Mouse (Mus musculus) kidney, embryonic 15.5 days (tissue): Measurements from ENCODE around the gene Elobl. TPM values are rescaled to one million over a fixed set of nuclear protein-coding genes. Genes with fewer than 3 reads are reported as not detected.

Experiments used
- ATAC-seq: fragments of 200-750 bp; cut with Nextera tagmentation; replicated peaks from 2 replicates; pipeline ENCODE4 v1.8.0; 2017; ENCODE audit warnings: moderate TSS enrichment; ENCODE audit not compliant: low FRiP score
- H3K27ac ChIP-seq: fragments of 300-500 bp; sonication (generic); 2 replicates; pipeline ENCODE4 v1.5.1; 2015; ENCODE audit warnings: mild to moderate bottlenecking, inconsistent platforms
- H3K27me3 ChIP-seq: fragments of 300-500 bp; sonication (generic); 2 replicates; pipeline ENCODE4 v1.6.1; 2015; ENCODE audit warnings: inconsistent platforms
- H3K36me3 ChIP-seq: fragments of 300-500 bp; sonication (generic); 2 replicates; pipeline ENCODE4 v1.6.1; 2015; ENCODE audit warnings: inconsistent platforms
- H3K4me1 ChIP-seq: fragments of 300-500 bp; sonication (generic); 2 replicates; pipeline ENCODE4 v1.6.1; 2015; ENCODE audit warnings: inconsistent platforms
- H3K4me2 ChIP-seq: fragments of 300-500 bp; sonication (generic); 2 replicates; pipeline ENCODE4 v1.6.1; 2015; ENCODE audit warnings: moderate library complexity, mild to moderate bottlenecking, inconsistent platforms
- H3K4me3 ChIP-seq: fragments of 300-500 bp; sonication (generic); replicated peaks from 2 replicates; pipeline ENCODE4 v1.5.1; 2015; ENCODE audit warnings: mild to moderate bottlenecking, inconsistent platforms
- H3K9ac ChIP-seq: fragments of 300-500 bp; sonication (generic); 2 replicates; pipeline ENCODE4 v1.6.1; 2015; ENCODE audit warnings: mild to moderate bottlenecking, inconsistent platforms
- H3K9me3 ChIP-seq: fragments of 300-500 bp; sonication (generic); replicated peaks from 2 replicates; pipeline ENCODE4 v1.6.1; 2016; ENCODE audit warnings: inconsistent platforms
- WGBS: fragments of 180-500 bp; shearing (Covaris S2); methylation state at CpG from one replicate; pipeline ENCODE4 v1.1.7; 2015; ENCODE audit warnings: mixed read lengths; 5-methylcytosine and 5-hydroxymethylcytosine counted together
- polyA plus RNA-seq: library from polyadenylated mRNA; unstranded; fragments of >200 nt; fragmentation: Nextera tagmentation; extraction: Ambion mirVana; gene quantifications from 2 replicates; pipeline ENCODE4 v1.2.1, GENCODE M21; 2015

The Elobl gene
- polyA plus RNA-seq, 1 experiment from 2014 or later = not detected

DNA sequence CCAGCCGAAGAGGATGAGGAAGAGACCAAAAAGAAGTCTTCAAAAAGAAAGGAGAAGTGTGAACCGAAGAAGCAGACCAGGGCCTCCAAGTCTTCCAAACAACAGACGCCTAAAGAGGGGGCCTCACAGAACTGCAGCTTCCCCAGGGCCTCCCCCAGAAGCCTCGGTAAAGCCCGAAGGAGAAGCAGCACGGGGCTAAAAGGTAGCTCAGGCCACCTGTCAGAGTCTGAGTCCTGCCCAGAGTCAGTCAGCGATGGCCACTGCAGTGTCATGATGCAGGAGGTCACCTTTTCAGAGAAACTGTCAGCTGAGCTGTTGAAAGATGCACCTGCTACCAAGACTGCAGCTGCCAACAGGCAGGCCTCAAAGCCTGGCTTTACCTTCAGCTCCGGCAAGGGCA is 14.6 kb upstream of the Elobl start:
- no peak overlapping the region for H3K9ac ChIP-seq
- H3K27ac ChIP-seq = no peak overlapping the region
- H3K27me3 ChIP-seq = no peaks in the 10 kb centered on the region
- H3K4me3 ChIP-seq = no peak overlapping the region
- H3K4me2 ChIP-seq = no peak overlapping the region
- peaks cover 51% of the 10 kb centered on the region for H3K36me3 ChIP-seq
- H3K9me3 ChIP-seq = no peaks in the 10 kb centered on the region
- WGBS = 92% methylated on average over 8 of the region's 8 CpGs
- ATAC-seq = no peak
- H3K4me1 ChIP-seq = no peaks in the 10 kb centered on the region

GRCm38 (mm10) chr11:88977188-88977587 is 10.5 kb upstream of the Elobl start:
- Histone ChIP-seq H3K9me3 (no peaks in the 10 kb centered on the region), H3K4me1 (peaks cover 14% of the 10 kb centered on the region), H3K27me3 (no peaks in the 10 kb centered on the region), H3K4me2 (no peak overlapping the region), H3K27ac (no peak overlapping the region), H3K36me3 (peaks cover 13% of the 10 kb centered on the region), H3K9ac (no peak overlapping the region), H3K4me3 (no peak overlapping the region)
- 87% methylated on average over 5 of the region's 5 CpGs for WGBS
- ATAC-seq = no peak

DNA sequence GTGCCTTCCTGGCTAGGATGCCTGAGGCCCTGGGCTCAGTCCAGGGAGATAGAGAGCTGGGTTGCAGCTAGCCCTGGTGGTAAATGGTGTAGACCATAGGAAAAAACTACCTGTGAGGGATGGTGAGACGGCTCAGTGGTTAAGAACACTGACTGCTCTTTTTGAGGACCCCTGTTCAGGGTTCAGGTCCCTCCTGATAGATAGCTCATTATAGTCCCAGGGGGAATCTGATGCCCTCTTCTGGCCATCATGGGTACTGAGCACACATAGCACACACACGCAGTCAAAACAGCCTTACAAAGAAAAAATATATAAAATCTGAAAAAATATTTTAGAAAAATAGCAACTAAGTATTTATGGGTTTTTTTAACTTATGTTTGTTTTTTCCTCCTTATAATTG is 9.6 kb upstream of the Elobl start:
- 93% methylated on average over 2 of the region's 2 CpGs for WGBS
- Histone ChIP-seq H3K27me3 (no peaks in the 10 kb centered on the region), H3K4me3 (no peak overlapping the region)

DNA sequence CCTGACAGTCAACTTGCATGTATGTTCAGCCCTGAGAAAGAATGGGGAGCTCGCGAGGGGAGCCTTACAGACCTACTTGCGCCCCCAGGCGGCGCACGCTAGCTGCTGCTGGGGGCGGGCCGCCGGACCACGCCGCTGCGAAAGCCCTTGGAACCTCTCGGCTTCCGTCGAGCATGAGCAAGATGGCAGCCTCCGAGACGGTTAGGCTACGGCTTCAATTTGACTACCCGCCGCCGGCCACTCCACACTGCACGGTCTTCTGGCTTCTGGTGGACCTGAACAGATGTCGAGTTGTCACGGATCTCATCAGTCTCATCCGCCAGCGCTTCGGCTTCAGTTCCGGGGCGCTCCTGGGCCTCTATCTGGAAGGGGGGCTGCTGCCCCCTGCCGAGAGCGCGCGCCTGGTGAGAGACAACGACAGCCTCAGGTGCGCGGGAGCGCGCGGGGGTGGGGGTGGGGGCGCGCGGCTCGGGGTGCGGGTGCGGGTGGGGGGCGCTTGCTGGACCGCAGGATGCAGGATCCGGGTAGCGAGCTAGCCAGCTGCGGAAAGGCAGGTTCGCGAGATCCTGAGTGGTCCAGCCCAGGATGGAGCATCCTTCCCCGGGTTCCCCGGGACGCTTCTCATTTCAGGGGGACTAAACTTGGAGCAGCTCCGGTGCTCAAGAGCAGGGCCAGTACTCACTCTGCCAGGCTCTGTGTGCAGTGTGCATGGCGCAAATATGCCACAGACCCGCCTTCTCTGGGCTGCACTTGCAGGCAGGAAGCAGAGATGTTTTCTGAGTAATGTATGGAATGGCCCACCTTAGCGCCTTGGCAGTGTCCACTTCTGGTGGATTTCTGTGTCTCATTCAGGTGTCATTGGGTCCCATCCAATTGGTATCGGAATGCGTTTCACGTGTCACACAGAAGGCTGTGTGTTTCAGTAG is 7.3 kb upstream of the Elobl start:
- Histone ChIP-seq H3K36me3 (no peaks in the 10 kb centered on the region), H3K9ac (peak overlapping the region; percentile 70), H3K9me3 (no peaks in the 10 kb centered on the region), H3K4me3 (peak overlapping the region; percentile 68), H3K4me1 (peaks cover 14% of the 10 kb centered on the region), H3K27ac (peak overlapping the region; percentile 84), H3K4me2 (peak overlapping the region; percentile 75), H3K27me3 (no peaks in the 10 kb centered on the region)
- peak; percentile 89 for ATAC-seq
- 1% methylated on average over 61 of the region's 62 CpGs for WGBS

More for the DNA sequence above, 9.6 kb upstream of the Elobl start:
- Histone ChIP-seq H3K4me1 (peaks cover 14% of the 10 kb centered on the region), H3K9ac (no peak overlapping the region), H3K27ac (no peak overlapping the region), H3K36me3 (0 out of 2 replicates have a peak, but pooled peaks cover 5% of the 10 kb centered on the region), H3K9me3 (no peaks in the 10 kb centered on the region), H3K4me2 (no peak overlapping the region)
- ATAC-seq = no peak

DNA sequence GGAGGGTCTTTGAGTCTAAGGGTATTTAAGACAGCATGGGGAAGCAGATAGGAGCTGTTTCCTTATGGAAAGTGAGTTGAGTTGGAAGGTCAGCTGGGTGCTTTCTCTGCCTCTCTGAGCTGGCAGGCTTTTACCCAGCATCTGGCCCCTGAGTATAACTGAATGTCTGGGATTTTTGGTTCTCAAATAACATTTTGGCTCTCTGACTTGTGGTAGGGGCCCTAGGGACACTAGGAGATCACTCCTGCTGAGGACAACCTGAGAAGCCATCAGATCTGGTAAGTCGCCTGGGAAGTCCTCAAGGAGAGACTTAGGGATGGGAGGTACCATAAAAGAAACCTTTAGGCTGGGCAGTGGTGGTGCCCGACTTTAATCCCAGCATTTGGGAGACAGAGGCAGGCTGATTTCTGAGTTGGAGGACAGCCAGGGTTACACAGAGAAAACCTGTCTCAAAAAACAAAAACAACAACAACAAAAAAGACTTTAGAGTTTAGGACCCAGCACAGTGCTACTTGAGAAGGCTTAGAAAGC is 3.5 kb upstream of the Elobl start, which contains the start of gene Coil:
TSS of gene Coil (plus strand) at position 51 of the 531 bp plus-strand sequence.
- 34% methylated on average over 2 of the region's 2 CpGs for WGBS
- H3K4me2 ChIP-seq = no peak within 1 kb of the TSS

GRCm38 (mm10) chr11:88958851-88959250 is 7.9 kb downstream of the Elobl start:
- H3K9me3 ChIP-seq = no peaks in the 10 kb centered on the region
- no peaks in the 10 kb centered on the region for H3K27me3 ChIP-seq
- H3K36me3 ChIP-seq = no peaks in the 10 kb centered on the region
- H3K4me1 ChIP-seq = peaks cover 14% of the 10 kb centered on the region
- no peak overlapping the region for H3K4me3 ChIP-seq
- H3K27ac ChIP-seq = no peak overlapping the region
- WGBS = 77% methylated on average over 3 of the region's 3 CpGs
- H3K4me2 ChIP-seq = no peak overlapping the region
- no peak for ATAC-seq
- H3K9ac ChIP-seq = no peak overlapping the region

More for the DNA sequence above, 3.5 kb upstream of the Elobl start, which contains the start of gene Coil:
- no peak for ATAC-seq
- H3K27me3 ChIP-seq = no peaks in the 10 kb centered on the region
- H3K9me3 ChIP-seq = no peaks in the 10 kb centered on the region
- peaks cover 9% of the 10 kb centered on the region for H3K4me1 ChIP-seq
- no peaks in the 10 kb centered on the region for H3K36me3 ChIP-seq
- H3K9ac ChIP-seq = no peak within 1 kb of the TSS
- no peak within 1 kb of the TSS for H3K4me3 ChIP-seq
- H3K27ac ChIP-seq = no peak within 1 kb of the TSS

DNA sequence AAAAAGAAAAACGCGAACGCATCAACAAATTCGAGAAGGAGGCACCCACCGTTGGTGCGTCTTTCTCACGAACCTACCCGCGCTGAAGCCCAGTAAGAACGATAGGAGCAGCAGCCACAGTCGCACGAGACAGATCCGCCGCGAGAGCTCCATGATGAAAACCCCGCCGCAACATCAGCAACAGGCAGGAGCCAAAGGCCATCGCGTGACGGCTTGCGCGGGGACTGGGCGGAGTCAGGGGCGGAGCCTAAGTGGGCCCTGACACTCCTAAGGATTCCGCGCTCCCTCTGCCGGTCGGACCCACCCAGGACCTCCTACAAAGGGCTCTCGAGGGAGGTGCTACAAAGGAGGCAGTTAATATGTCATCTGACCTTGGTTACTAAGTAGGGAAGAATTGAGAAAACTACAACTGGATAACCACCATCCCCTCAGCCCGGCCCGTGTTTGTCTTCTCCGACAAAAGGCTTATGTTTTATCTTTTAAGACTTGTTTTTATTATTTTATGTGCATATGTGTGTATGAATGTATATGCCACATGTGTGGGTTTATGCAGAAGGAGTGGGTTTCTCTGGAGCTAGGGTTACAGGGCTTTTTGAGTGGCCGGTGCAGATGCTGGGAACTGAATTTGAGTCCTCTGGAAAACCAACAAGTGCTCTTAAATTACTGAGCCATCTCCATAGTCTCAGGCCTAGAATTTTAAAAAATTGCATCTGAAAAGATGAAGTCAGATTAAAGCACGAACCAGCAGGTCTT is 11.3 kb downstream of the Elobl start, which contains the start of gene Scpep1:
TSS of gene Scpep1 (minus strand) at position 249 of the 753 bp plus-strand sequence.
- Histone ChIP-seq H3K4me2 (peak within 1 kb of the TSS; percentile 57), H3K4me1 (peaks cover 17% of the 10 kb centered on the region), H3K9ac (peak within 1 kb of the TSS; percentile 41), H3K27ac (peak within 1 kb of the TSS; percentile 85), H3K27me3 (no peaks in the 10 kb centered on the region), H3K9me3 (no peaks in the 10 kb centered on the region), H3K4me3 (peak within 1 kb of the TSS; percentile 67), H3K36me3 (peaks cover 19% of the 10 kb centered on the region)
- peak; percentile 98 for ATAC-seq
- 4% methylated on average over 34 of the region's 34 CpGs for WGBS

- peaks cover 17% of the 10 kb centered on the region for H3K4me1 ChIP-seq
- H3K27me3 ChIP-seq = no peaks in the 10 kb centered on the region
- peak overlapping the region; percentile 67 for H3K4me3 ChIP-seq
- 0% methylated on average over 4 of the region's 4 CpGs for WGBS
- no peaks in the 10 kb centered on the region for H3K9me3 ChIP-seq
- peak; percentile 72; the same call in 1 of the 2 replicates for ATAC-seq
- peak overlapping the region; percentile 85 for H3K27ac ChIP-seq
- H3K36me3 ChIP-seq = peaks cover 22% of the 10 kb centered on the region
- H3K4me2 ChIP-seq = peak overlapping the region; percentile 57
- H3K9ac ChIP-seq = peak overlapping the region; percentile 41
Measured at GRCm38 (mm10) chr11:88954803-88955202, 11.9 kb downstream of the Elobl start.

DNA sequence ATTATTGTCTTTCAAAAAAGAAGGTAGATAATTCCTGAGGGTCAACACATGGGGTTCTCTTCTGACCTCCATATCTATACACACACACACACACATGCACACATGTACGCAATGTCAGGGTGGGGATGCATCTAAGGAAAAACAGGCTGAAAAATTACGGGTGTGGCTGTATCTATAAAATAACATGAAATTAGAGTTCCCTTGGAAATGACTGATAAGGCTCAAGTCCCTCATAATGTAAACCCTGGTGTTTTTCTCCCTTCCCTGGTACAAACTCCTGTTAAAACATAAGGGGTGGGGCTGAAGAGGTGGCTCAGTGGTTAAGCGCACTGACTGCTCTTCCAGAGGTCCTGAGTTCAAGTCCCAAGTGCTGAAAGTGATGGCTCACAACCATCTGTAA is 13.1 kb downstream of the Elobl start:
- H3K9me3 ChIP-seq = no peaks in the 10 kb centered on the region
- peaks cover 17% of the 10 kb centered on the region for H3K4me1 ChIP-seq
- no peak for ATAC-seq
- no peaks in the 10 kb centered on the region for H3K27me3 ChIP-seq
- no peak overlapping the region for H3K27ac ChIP-seq
- H3K9ac ChIP-seq = no peak overlapping the region
- WGBS = 88% methylated on average over 3 of the region's 3 CpGs
- H3K4me2 ChIP-seq = no peak overlapping the region
- H3K36me3 ChIP-seq = peaks cover 27% of the 10 kb centered on the region
- H3K4me3 ChIP-seq = no peak overlapping the region

DNA sequence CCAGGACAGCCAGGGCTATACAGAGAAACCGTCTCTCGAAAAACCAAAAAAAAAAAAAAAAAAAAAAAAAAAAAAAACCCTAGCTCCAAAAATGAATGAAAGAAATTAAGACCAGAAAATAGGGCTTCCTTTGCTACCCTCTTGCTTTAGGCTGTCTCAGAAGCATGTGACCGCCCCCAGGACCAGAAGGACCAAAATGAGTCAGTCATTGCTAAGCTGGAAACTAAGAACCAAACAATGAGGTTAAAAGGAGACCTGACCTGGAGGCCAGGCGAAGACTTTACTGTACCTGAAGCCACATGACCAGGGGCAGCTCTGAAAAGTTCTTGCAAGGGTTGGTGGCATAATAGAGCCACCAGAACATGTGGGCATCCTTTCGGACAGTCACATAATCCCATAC is 14.6 kb downstream of the Elobl start:
- no peak for ATAC-seq

DNA sequence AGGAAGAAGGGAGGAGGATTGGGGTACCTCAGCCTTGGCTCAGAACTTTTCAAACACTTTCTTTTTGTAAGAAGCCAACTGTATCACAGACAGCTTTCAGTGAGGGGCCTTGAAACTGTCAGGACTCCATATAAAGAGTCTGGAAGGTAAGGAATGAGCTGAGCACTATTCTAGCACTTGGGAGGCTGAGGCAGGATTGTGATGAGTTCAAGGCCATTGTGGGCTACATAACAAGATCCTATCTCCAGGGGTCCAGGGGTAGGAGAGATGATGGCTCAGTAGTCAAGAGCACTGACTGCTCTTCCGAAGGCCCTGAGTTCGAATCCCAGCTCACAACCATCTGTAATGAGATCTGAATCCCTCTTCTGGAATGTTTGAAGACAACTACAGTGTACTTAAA is 15.2 kb downstream of the Elobl start:
- no peak for ATAC-seq
- H3K27me3 ChIP-seq = no peaks in the 10 kb centered on the region
- H3K9ac ChIP-seq = no peak overlapping the region
- H3K9me3 ChIP-seq = no peaks in the 10 kb centered on the region
- 96% methylated on average over 2 of the region's 2 CpGs for WGBS
- H3K36me3 ChIP-seq = peaks cover 37% of the 10 kb centered on the region
- peaks cover 17% of the 10 kb centered on the region for H3K4me1 ChIP-seq
- no peak overlapping the region for H3K4me3 ChIP-seq
- H3K27ac ChIP-seq = no peak overlapping the region
- H3K4me2 ChIP-seq = no peak overlapping the region

More for the DNA sequence above, 14.6 kb downstream of the Elobl start:
- WGBS = 90% methylated on average over 5 of the region's 5 CpGs
- no peak overlapping the region for H3K9ac ChIP-seq
- no peak overlapping the region for H3K4me2 ChIP-seq
- peaks cover 17% of the 10 kb centered on the region for H3K4me1 ChIP-seq
- H3K4me3 ChIP-seq = no peak overlapping the region
- H3K9me3 ChIP-seq = no peaks in the 10 kb centered on the region
- no peaks in the 10 kb centered on the region for H3K27me3 ChIP-seq
- peaks cover 33% of the 10 kb centered on the region for H3K36me3 ChIP-seq
- no peak overlapping the region for H3K27ac ChIP-seq
